Mouse (Mus musculus) heart, embryonic 14.5 days (tissue): Measurements from ENCODE around the gene Zfp994. TPM values are rescaled to one million over a fixed set of nuclear protein-coding genes. Genes with fewer than 3 reads are reported as not detected.

Experiments used
- polyA plus RNA-seq: library from polyadenylated mRNA; unstranded; fragments of >200 nt; fragmentation: Nextera tagmentation; extraction: Ambion mirVana; gene quantifications from 2 replicates; pipeline ENCODE4 v1.2.1, GENCODE M21; 2014

The Zfp994 gene
- polyA plus RNA-seq, 1 experiment from 2014 or later, result 2.0 TPM

Other genes with a start within 250 kb of the Zfp994 start
- 2.7 and 3.1 TPM in 2 replicates for gene Zfp947, start 59.4 kb downstream of the Zfp994 start, polyA plus RNA-seq
- 8.0 and 8.6 TPM in 2 replicates for gene CT030661.1, start 89.2 kb upstream of the Zfp994 start, polyA plus RNA-seq
- gene Zfp944, start 135.8 kb upstream of the Zfp994 start, polyA plus RNA-seq, result 8.4 and 9.6 TPM in 2 replicates
- 7.2 and 8.4 TPM in 2 replicates for gene Zfp758, start 135.8 kb upstream of the Zfp994 start, polyA plus RNA-seq
- gene Zfp946, start 198.6 kb upstream of the Zfp994 start, polyA plus RNA-seq, result 8.3 and 8.8 TPM in 2 replicates